Mouse (Mus musculus) C2C12 (cell line): ENCODE measurements around the gene BC049730.

Experiments used
- CTCF ChIP-seq: IDR thresholded peaks from one replicate; pipeline ENCODE4 v1.5.1; 2011; ENCODE audit not compliant: control insufficient read depth, insufficient read depth, insufficient read length
- MAX ChIP-seq: IDR thresholded peaks from one replicate; pipeline ENCODE4 v1.6.1; 2011; ENCODE audit warnings: mild to moderate bottlenecking, control low read depth
- MYOD1 ChIP-seq: IDR thresholded peaks from one replicate; pipeline ENCODE4 v1.6.1; 2011; ENCODE audit warnings: low read depth; ENCODE audit not compliant: control insufficient read depth, insufficient read length
- USF1 ChIP-seq: IDR thresholded peaks from one replicate; pipeline ENCODE4 v1.6.1; 2011; ENCODE audit warnings: low read depth, mild to moderate bottlenecking, control low read depth, moderate library complexity

DNA sequence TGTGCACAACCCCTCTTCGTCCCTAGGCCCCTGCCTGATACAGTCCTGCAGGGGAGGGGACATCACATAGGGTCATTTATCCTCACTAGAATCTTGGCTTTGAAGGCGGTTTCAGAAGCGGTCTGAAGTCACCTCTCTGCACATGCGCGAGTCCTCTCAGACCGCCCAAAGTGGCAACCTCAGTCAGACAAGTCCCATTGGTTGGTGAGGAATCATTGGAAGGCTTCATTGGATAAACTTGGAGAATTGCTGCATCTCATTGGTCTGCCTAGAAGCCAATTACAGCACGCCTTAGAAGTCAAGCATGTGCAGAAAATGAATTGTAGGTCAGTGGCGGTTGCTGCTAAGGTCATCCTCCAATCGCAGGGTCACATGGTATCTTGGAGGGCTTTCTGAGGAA, 32.5 kb upstream of the BC049730 start, which contains the start of gene Tex101:
- no peak for TF ChIP-seq CTCF
- no peak for TF ChIP-seq MAX
- TF ChIP-seq USF1, result no peak
- no peak for TF ChIP-seq MYOD1
